Mouse (Mus musculus) liver, embryonic 14.5 days (tissue): ENCODE measurements around the gene Eif2b3.
A peak's percentile ranks its signal among the peaks of the same experiment; 100 is the strongest.

Experiments
- CTCF ChIP-seq: IDR thresholded peaks from 2 replicates; pipeline ENCODE4 v1.5.1; 2016; ENCODE audit warnings: antibody characterized with exemption, low read depth, control low read depth
- EP300 ChIP-seq: IDR thresholded peaks from 2 replicates; pipeline ENCODE4 v1.6.1; 2016; ENCODE audit warnings: antibody characterized with exemption, low read depth

GRCm38 (mm10) chr4:116995798-116996135, 23.4 kb upstream of the Eif2b3 start:
- TF ChIP-seq CTCF = peak; percentile 74
- TF ChIP-seq EP300 = no peak
